Mouse (Mus musculus): ENCODE measurements around the gene Faap24.
A peak's percentile ranks its signal among the peaks of the same experiment; 100 is the strongest.

Gene Faap24

DNA sequence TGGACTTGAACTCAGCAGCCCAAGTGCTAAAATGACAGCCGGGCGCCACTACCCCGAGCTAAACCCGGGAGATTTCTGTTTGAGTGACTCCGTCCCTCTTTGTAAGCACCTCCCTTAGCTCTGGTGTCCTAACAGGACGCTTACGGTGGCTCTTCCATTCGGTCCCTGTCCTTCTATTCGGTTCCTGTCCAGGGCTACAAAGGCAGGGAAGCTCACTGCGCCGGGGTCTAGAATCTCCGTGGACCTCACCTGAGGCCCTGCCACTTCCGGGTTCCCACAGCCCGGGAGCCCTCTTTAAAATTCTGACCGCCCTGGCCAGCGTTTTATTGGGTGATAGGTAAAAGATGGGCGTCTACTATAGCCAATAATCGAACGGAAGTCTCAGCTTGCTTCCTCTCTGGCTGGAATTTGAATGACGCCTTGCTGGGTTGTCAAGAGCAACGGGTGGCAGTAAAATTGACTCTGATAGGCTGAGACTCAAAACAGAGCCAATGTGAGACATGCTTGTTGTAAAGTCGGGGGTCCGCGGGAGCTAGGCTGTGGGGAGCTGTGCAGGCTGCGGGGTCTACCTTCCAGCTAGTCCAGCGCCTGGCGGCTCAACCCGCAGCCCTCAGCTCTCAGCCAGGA, at the start of gene Faap24, which contains the start of gene Cep89:
Gene Faap24, minus strand, starts transcription at position 295 of the 627 bp plus-strand sequence.
Gene Cep89, plus strand, starts transcription at position 494 of the 627 bp plus-strand sequence.
- DNase-seq (ENCODE audit: low read depth, low spot score), result peak; percentile 99

GRCm38 (mm10) chr7:35435266-35435665, 38.6 kb upstream of the Faap24 start:
- DNase-seq (ENCODE audit: low read depth, low spot score), result no peak

GRCm38 (mm10) chr7:35428146-35428545, 31.5 kb upstream of the Faap24 start:
- no peak for DNase-seq (ENCODE audit: low read depth, low spot score)

DNA sequence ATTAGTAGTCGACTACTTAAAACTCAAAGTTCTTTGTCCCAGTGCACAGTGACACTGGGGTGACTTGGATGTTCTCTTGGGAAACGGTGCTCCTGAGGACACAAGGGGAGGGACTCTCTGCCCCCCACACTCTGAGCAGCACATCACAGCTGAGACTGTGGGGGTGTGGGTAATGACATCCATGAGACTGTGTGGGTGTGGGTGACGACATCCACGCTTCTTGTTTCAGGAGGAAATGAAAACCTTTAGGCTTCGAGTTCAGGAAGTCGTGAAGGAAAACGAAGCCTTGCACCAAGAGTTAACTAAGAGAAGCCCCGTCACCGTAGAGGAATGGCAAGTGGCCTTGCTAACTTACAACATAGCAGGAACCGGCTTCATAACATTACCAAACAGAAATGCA, 26.4 kb upstream of the Faap24 start:
- DNase-seq (ENCODE audit: low read depth, low spot score), result no peak

GRCm38 (mm10) chr7:35416654-35416948, 20.0 kb upstream of the Faap24 start:
- DNase-seq (ENCODE audit: low read depth, low spot score), result no peak

- DNase-seq (ENCODE audit: low read depth, low spot score), result no peak
Measured at GRCm38 (mm10) chr7:35415801-35416653, 19.4 kb upstream of the Faap24 start.

DNA sequence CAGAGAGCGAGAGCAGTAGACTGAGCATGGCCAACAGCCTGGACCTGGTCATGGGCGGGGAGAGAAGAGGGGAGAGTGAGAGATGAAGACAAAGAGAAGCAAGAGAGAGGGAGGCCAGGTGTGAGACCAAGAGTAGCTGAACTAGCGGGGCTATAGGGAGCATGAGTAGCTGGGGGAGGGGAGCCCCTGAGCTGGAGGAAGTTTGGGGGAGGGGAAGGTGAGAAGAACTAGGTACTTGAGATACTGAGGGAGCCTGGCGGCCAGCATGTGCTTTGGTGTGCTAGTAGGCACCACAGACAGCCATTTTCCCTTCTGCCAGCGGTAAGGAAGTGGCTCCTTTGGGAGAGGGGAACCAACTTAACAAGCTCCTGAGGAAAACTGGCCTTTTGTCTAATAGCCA, 18.6 kb upstream of the Faap24 start:
- no peak for DNase-seq (ENCODE audit: low read depth, low spot score)

- no peak for DNase-seq (ENCODE audit: low read depth, low spot score)
Measured at GRCm38 (mm10) chr7:35401169-35401568, 4.5 kb upstream of the Faap24 start.

DNA sequence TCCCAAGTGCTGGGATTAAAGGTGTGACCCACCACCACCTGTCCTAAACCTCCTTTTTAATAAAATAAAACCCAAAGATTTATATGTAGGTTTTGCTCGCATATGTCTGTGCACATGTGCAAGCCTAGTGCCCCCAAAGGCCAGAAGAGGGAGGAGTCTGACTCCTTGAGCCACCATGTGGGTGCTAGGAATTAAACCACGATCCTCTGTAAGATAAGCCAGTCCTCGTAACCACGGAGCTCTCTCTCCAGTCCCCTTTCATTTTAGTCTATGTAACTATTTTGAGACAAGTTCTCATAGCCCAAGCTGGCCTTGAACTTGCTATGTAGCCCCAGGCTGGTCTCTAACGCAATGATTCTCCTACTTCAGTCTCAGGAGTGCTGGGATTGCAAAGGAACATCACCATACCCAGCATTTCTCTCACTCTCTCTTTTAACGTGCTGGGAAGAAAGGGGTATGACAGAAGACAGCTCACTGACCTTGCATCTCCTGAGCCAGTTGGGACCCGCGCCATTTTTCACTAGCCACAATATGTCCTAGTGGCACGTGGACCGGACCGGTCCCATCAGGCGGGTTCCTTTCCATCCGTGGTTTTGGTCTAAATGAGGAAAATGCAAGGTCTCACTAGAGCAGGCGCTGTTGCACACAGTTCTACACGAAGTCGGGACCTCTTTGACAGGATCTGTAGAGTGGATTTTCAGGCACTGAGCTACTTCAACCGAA, 741 bp downstream of the Faap24 start:
- peak; percentile 4 for DNase-seq (ENCODE audit: low read depth, low spot score)

DNA sequence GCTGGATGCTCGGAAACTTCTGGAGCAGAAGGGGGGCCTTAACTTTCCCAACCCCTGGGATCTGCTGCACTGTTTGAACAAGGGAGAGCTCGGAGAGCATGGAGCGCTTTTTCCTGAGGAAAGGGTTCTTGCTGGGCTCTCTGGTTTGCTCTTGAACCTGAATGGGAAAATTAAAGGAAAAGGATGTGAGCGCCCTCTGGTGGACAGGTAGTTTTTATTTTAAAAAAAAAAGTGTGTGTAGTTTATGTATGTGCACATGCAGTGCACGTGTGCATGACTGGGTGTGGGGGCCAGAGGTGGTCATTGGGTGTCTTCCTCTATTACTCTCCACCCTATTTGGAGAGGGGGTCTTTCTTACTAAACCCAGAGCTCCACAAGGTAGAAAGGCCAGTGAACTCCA, 3.7 kb downstream of the Faap24 start:
- peak; percentile 6 for DNase-seq (ENCODE audit: low read depth, low spot score)

GRCm38 (mm10) chr7:35388694-35389093, 7.9 kb downstream of the Faap24 start:
- no peak for DNase-seq (ENCODE audit: low read depth, low spot score)

- no peak for DNase-seq (ENCODE audit: low read depth, low spot score)
Measured at GRCm38 (mm10) chr7:35386525-35386952, 10.1 kb downstream of the Faap24 start.

DNA sequence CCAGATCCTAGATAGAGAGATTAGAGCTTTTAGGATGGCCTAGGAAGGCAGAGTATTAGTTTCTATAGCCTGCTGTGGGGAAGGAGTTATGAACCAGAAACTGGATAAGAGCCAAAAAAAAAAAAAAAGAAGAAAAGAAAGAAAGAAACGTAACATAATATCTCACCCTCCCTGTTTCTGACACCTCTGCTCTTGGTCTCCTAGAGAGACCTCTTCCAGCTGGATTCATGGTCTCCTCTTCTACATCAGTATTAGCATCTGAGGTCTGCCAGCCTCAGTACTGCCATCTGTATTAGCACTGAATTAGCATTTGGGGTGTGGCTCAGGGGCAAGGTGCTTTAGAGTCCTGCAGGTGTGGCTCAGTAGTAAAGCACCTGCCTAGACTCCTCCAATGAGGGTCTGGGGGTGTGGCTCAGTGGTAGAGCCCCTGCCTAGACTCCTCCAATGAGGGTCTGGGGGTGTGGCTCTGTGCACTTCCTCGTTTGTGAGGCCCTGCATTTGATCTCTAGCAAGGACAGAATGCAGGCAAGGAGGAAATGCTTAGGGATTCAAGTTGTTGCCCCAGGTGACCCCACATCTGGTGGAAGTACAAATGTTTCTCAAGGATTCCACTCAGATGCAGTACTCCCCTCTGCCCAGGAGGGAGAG, 13.8 kb downstream of the Faap24 start:
- DNase-seq (ENCODE audit: low read depth, low spot score), result no peak

DNA sequence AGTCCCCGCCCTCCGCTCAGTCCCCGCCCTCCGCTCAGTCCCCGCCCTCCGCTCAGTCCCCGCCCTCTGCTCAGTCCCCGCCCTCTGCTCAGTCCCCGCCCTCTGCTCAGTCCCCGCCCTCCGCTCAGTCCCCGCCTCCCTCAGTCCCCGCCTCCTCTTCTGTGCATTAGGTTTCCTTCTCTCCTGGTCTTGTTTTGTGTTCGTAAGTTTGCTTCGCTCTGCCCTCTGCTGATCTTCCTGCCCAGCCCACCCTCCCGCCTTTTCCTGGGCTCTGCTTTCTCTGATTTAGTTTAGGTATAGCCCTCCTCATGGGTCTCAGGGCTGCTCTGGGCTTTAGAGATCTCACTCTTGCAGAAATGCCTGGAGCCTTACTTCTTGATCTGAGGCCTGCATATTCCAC, 14.8 kb downstream of the Faap24 start:
- no peak for DNase-seq (ENCODE audit: low read depth, low spot score)

DNA sequence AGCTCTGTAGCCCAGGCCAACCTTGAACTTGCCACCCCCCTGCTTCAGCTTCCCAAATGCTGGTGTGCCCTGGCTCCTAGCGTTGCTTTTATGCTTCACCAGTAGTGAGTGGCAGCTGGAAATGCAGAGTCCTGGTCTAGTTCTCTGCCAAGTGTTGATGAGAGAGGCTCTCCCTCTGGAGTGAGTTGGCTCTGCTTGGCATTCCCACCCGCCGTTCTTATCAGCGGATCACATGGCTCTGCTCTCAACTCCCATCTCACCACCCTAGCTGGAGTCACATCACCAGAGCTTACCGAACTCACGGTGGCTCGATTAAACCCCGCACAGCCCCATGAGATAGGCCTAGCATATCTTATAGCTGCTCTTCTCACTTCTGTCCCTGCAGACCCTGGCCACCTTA, 16.3 kb downstream of the Faap24 start:
- DNase-seq (ENCODE audit: low read depth, low spot score), result no peak

DNA sequence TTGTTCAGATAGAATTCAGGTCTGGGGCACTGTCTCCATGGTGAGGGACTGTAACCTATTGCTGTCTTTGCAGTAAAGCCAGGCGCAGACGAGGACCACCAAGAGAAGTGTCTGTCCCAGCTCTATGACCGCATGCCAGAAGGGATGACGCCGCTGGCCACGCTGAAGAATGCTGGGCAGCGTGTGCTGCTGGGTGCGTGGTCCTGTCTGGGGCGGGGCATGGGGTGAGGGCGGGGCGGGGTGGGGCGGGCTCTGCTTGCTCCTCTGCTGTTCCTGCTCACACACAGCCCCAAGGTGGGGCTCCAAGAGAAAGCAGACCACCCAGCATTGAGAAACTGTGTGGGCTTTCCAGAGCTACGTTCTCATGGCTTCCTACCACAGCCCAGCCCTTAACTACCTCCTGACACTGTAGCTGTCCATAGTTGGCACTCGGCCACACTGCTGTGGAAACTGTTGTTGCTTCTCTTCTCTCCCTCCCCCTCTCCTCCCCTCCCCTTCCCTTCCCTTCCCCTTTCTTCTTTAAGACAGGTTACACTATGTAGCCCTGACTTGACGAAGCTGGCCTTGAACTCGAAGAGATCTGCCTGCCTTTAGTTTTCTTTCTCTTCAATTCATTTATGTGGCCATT, 17.0 kb downstream of the Faap24 start:
- no peak for DNase-seq (ENCODE audit: low read depth, low spot score)

- DNase-seq (ENCODE audit: low read depth, low spot score), result peak; percentile 6
Measured at GRCm38 (mm10) chr7:35376623-35377022, 20.0 kb downstream of the Faap24 start.

DNA sequence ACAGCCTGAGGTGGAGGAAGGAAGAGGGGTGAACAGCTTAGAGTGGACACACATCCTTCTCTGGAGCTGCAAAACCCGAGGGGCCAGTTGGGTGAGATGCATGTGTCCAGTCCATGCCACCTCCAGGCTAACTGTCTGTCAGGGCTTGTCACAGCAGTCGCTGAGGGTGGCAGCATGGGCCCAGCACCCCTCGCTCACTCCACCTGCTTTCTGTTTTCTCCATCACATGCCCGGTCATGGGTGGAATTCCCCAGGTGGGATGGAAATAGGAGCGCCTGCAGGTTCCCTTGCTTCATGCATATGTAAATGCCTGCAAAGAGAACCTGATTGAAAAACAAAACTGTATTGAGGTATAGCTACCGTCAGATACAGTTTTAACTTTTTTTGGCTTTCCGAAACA, 22.4 kb downstream of the Faap24 start:
- DNase-seq (ENCODE audit: low read depth, low spot score), result no peak

- no peak for DNase-seq (ENCODE audit: low read depth, low spot score)
Measured at GRCm38 (mm10) chr7:35373146-35373989, 23.3 kb downstream of the Faap24 start.

DNA sequence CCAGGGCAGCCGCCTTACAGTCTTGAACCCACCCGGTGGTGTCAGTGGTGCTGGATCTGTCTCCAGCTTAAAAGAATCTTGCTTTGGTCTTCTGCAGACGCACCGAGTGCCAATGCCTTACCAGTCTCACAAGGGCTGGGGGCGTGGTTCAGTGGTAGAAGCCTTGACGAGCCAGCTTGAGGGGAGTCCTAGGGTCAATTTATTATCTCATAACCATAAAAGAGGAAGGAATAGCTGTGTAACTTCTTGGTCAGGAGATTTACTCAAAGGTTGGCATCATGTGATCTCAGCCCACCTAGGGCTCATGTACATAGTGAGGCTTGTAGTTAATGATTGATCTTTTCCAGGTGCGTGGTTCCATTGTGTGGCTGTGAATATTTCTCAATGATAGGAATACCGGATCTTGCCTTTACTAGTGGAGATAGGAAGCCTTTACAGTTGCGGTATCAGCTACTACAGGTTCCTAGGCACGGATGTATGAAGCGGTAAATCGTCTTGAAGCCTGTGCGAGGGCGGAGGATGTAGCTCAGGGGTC, 24.1 kb downstream of the Faap24 start:
- DNase-seq (ENCODE audit: low read depth, low spot score), result no peak
